Mouse (Mus musculus) small intestine, adult 2 months (tissue): ENCODE data around the gene Rcbtb2.

Experiments
- CTCF ChIP-seq: fragments of 200-500 bp; IDR thresholded peaks from 2 replicates; pipeline ENCODE4 v1.5.1; 2012; ENCODE audit warnings: low read depth, mild to moderate bottlenecking, control low read depth, inconsistent platforms, low read length, moderate library complexity, mixed read lengths; ENCODE audit not compliant: insufficient replicate concordance, insufficient read length; ENCODE audit errors: extremely low read depth
- POLR2A ChIP-seq: fragments of 200-500 bp; IDR thresholded peaks from 2 replicates; pipeline ENCODE4 v1.6.1; 2012; ENCODE audit warnings: low read depth, mild to moderate bottlenecking, control low read depth, inconsistent platforms, low read length, moderate library complexity

DNA sequence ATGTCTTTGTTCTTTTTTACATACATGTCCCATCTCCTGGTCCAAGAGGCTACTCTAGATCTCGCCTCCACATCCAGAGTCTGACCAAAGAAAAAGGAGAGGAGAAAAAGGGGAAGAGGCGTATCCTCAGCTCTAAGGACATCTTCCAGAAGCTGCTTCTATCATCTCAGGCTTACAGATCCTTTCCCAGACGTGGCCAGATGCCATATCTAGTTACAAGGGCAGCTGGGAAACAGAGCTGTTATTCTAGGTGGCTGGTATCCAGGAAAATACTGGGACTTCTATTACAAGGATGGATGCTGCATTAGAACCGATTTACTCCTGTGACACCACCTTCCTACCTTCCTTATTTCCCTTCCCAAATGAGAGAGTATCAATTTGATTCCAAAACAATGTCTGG, 9.9 kb downstream of the Rcbtb2 start:
- TF ChIP-seq POLR2A (no peak), CTCF (no peak)
